Mouse (Mus musculus) kidney, postnatal 10 days (tissue): ENCODE data around the gene Cnnm4.
"Not testable (repeated sequence)": the region's sequence is repeated elsewhere in the genome, so short reads cannot be mapped to it uniquely, and the experiment has no call there.

Experiments
- DNase-seq: peaks from one replicate; pipeline ENCODE4 v3.0.0; 2021; ENCODE audit warnings: mixed read lengths

The Cnnm4 gene

GRCm38 (mm10) chr1:36522210-36522609, 50.8 kb downstream of the Cnnm4 start:
- DNase-seq = no peak

- no peak for DNase-seq
Measured at GRCm38 (mm10) chr1:36523332-36524013, 52.1 kb downstream of the Cnnm4 start.

- DNase-seq = no peak
Measured at GRCm38 (mm10) chr1:36524058-36524457, 52.6 kb downstream of the Cnnm4 start.

- DNase-seq = no peak
Measured at GRCm38 (mm10) chr1:36525774-36526173, 54.4 kb downstream of the Cnnm4 start.

DNA sequence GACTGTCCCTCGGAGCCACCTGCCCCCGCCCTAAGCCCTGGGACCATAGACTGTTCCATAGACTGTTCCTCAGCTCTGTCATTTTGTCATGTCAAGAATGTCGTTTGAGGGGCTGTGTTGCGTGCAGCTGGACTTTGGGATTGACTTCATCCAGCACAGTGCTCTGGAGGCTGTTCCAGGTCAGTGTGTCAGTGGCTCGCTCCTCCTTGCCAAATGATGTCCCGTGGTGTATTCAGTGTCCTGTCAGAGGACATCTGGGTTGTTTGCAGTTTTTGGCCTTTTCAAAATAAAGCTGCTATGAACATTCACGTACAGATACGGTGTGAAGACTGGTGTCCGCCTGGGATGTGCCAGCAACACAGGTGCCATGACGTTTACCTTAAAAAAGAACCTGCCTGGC, 55.5 kb downstream of the Cnnm4 start:
- no peak for DNase-seq

DNA sequence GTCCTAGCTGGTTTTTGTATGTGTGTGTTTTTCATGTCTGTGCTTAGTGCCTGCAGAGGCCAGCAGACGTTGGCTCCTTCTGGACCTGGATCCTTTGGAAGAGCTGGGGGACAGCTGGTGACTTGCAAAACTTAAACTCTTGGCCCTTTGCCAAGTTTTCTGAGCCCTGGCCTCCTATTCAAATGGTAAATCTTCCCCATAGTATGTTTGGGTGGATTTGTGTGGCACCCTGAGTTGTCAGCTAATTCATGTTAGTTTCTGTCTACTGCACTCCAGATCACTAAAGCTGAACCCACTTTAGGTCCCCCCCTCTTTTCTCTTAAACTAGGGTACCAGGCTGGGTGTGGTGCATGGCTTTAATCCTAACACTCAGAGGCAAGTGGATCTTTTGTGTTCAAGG, 56.9 kb downstream of the Cnnm4 start:
- DNase-seq = no peak

GRCm38 (mm10) chr1:36529274-36529673, 57.9 kb downstream of the Cnnm4 start:
- DNase-seq = no peak

- DNase-seq = no peak
Measured at GRCm38 (mm10) chr1:36529875-36530274, 58.5 kb downstream of the Cnnm4 start.

- peak; percentile 47 for DNase-seq
Measured at GRCm38 (mm10) chr1:36530485-36530884, 59.1 kb downstream of the Cnnm4 start.

DNA sequence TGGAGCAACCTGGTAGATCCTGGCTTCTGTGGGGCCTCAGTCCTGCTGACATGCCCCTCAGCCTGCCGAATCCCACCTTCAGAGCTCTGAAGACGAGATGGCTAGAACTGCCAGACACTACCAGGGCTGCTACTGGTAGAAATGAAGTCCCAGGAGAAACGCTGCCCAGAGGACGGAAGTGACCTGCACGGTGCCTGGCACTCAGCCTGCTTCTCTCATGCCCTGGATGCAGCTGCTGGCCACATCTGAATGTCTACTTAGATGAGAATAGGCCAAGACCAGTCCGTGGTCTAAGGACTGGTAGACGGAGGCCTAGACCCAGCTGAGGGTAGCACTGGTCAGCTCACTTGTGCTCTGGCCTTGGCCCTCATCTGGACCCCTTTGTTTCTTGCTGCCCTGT, 59.5 kb downstream of the Cnnm4 start:
- no peak for DNase-seq

GRCm38 (mm10) chr1:36531461-36531860, 60.0 kb downstream of the Cnnm4 start:
- no peak for DNase-seq

- DNase-seq = no peak
Measured at GRCm38 (mm10) chr1:36533546-36533945, 62.1 kb downstream of the Cnnm4 start.

GRCm38 (mm10) chr1:36534595-36535058, 63.2 kb downstream of the Cnnm4 start:
- no peak for DNase-seq

- DNase-seq = no peak
Measured at GRCm38 (mm10) chr1:36535477-36536396, 64.3 kb downstream of the Cnnm4 start.

DNA sequence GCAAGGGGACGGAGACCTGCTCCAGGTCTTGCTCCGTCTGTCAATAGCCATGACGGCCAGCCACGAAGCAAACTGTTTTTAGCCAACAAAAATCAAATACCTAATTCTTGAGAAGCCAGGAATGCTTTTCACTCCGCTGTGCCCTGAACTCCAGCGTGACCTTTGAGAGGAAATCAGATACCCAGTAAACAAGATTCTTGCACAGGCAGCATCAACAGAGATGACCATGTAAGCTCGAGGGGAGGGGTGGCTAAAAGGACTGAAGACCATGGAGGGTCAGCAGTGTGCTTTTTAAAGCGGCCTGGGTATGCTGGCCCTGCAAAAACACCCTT, 64.9 kb downstream of the Cnnm4 start:
- no peak for DNase-seq

GRCm38 (mm10) chr1:36536783-36537182, 65.4 kb downstream of the Cnnm4 start, which contains the start of gene Ankrd23:
Gene Ankrd23, minus strand, starts transcription at chr1:36536883.
- not testable (repeated sequence) for DNase-seq

GRCm38 (mm10) chr1:36538727-36539126, 67.3 kb downstream of the Cnnm4 start:
- no peak for DNase-seq

DNA sequence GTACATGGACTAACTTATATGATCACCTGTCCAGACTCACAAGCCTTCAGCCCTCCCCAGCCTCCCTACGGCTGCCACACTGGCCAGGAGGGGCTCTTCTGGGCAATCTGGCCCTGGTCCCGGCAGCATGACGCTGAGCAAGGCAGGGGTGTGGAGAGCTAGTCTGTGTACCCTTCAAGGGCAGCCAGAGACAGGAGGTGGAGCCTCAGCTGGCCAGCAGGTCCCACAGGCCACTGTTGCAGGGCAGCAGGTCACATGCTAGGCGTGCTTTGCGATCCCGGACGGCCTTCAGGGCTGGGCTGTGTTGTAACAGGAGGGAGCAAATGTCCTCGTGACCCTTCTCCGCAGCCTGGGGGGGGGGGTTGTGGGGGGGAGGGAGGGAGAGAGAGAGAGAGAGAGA, 67.8 kb downstream of the Cnnm4 start, which contains the start of gene Gm42417:
Gene Gm42417 (minus strand): TSS at position 244 of the 400 bp plus-strand sequence.
- DNase-seq = peak; percentile 85

- DNase-seq = no peak
Measured at GRCm38 (mm10) chr1:36540132-36540531, 68.7 kb downstream of the Cnnm4 start.

- no peak for DNase-seq
Measured at GRCm38 (mm10) chr1:36540807-36541206, 69.4 kb downstream of the Cnnm4 start.

DNA sequence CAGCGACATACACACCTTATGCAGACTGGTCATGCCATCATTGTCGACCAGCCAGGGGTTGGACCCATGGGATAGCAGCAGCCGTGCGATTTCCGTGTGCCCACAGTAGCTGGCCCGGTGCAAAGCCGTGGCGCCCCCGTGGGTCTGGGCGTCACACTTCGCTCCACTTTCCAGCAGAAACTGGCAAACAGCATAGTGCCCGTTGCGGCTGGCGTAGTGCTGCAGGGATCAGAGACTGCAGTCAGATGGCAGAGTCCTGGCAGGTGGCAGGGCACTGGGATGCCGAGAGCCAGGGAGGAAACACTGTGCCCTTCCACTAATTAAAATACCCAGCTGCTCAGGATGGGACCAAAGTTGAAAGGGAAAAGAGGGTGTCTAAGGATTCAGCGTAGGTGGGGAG, 70.4 kb downstream of the Cnnm4 start:
- DNase-seq = no peak

DNA sequence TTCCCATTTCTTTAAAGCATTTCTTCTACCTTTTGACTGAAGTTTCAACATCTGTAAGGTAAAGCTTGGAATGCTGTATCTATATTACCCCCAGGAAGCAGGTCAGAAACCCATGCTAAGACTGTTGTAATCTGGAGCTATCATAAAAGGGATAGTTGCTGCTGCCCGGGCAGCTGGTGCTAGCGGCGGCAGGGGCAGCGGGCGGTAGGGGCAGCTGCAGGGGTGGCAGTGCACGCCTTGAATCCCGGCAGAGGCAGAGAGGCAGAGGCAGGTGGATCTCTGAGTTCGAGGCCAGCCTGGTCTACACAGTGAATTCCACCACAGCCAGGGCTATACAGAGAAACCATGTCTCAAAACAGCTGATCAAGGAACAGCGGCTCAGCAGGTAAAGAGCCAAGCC, 71.5 kb downstream of the Cnnm4 start:
- DNase-seq = no peak

DNA sequence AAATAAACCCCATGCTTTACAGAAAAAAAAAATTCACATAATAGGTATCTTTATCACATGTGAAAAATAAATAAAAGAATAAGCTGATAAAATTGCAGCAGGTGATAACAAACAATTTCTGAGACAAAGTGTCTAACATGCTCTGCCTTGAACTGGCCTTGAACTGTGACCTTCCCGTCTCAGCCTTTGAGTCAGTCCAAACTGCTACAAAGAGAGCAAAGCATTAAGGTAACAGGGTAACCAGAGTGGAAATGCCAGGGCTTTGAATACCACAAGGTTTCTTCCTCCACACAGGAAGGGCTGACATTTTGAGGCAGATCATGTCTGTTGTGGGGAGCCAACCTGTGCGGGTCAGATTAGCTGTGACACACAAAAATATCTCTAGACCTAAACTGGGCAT, 74.0 kb downstream of the Cnnm4 start:
- DNase-seq = no peak
